19 mouse cellular contexts compared by ENCODE assay signal in genomic region chr7:44667996-44668738, GRCm38 (mm10). TPM values are rescaled to one million over a fixed set of nuclear protein-coding genes. Genes with fewer than 3 reads are reported as not detected.
A peak's percentile ranks its signal among the peaks of the same experiment; 100 is the strongest.
DNase-seq lines count a peak whose midpoint lies in the region; ATAC-seq and TF ChIP-seq lines count a peak whose summit lies in the region.
"Had no signal": no experiment of that assay in that cellular context is flagged by ENCODE, and none has a peak within 500 bp of the region (broad histone marks: within the 10 kb centered on the region; RNA-seq: fewer than 3 reads in every experiment).

No protein-coding gene starts in this region.

- H3K27ac ChIP-seq in kidney, embryonic 14.5 days (ENCODE audit: low read depth, low read length) = no peak overlapping the region
- peak overlapping the region; percentile 98 for H3K27ac ChIP-seq in intestine, embryonic 16.5 days (ENCODE audit: low read length)
- peak overlapping the region; percentile 91 for H3K27ac ChIP-seq in lung, postnatal 0 days (ENCODE audit: low read length)
- H3K27ac ChIP-seq in stomach, embryonic 16.5 days (ENCODE audit: low read length) = peak overlapping the region; percentile 80
- H3K27ac ChIP-seq: forebrain, embryonic 10.5 days; heart, embryonic 15.5 days; hindbrain, embryonic 12.5 days; liver, embryonic 15.5 days had no signal

- no peaks in the 10 kb centered on the region for H3K9me3 ChIP-seq in kidney, embryonic 14.5 days (ENCODE audit: control insufficient read depth, low read length)
- H3K9me3 ChIP-seq in intestine, embryonic 16.5 days (ENCODE audit: control insufficient read depth, low read length) = no peaks in the 10 kb centered on the region
- H3K9me3 ChIP-seq in lung, postnatal 0 days (ENCODE audit: low read length) = no peaks in the 10 kb centered on the region
- no peaks in the 10 kb centered on the region for H3K9me3 ChIP-seq in stomach, embryonic 16.5 days (replicated peaks; ENCODE audit: control insufficient read depth, low read length)
- H3K9me3 ChIP-seq: heart, embryonic 15.5 days; liver, embryonic 15.5 days had no signal

- intact Hi-C loops in gastrocnemius, postnatal 14 days (cut with DNase I; ENCODE audit: low total_unique reads) = no loop called here

- peak; percentile 38 for DNase-seq in kidney, adult 18-20 months
- peak; percentile 85 for DNase-seq in lung, postnatal 0 days (ENCODE audit: low spot score)
- no peak for DNase-seq in right cerebral cortex, postnatal 36 days (ENCODE audit: low spot score in 2 of 2)
- DNase-seq in heart, adult 9 months (ENCODE audit: low spot score in 2 of 2) = no peak
- no peak for DNase-seq in gastrocnemius, postnatal 14 days
- DNase-seq: cerebellum, postnatal 14 days; thymus, postnatal 25 days had no signal

- H3K36me3 ChIP-seq in kidney, embryonic 14.5 days (ENCODE audit: control insufficient read depth, insufficient read depth, low read length) = no peaks in the 10 kb centered on the region
- H3K36me3 ChIP-seq in intestine, embryonic 16.5 days (ENCODE audit: control insufficient read depth, insufficient read depth, low read length) = no peaks in the 10 kb centered on the region
- H3K36me3 ChIP-seq in lung, postnatal 0 days (ENCODE audit: insufficient read depth, low read length) = no peaks in the 10 kb centered on the region
- no peaks in the 10 kb centered on the region for H3K36me3 ChIP-seq in stomach, embryonic 16.5 days (ENCODE audit: control insufficient read depth, insufficient read depth, low read length)
- H3K36me3 ChIP-seq: forebrain, embryonic 10.5 days; heart, embryonic 15.5 days; hindbrain, embryonic 12.5 days; liver, embryonic 15.5 days had no signal

- no peak for ATAC-seq in kidney, embryonic 14.5 days (ENCODE audit: low FRiP score, low TSS enrichment)
- peak; percentile 82 for ATAC-seq in intestine, embryonic 16.5 days
- ATAC-seq in lung, postnatal 0 days = peak; percentile 69
- ATAC-seq in stomach, embryonic 16.5 days (ENCODE audit: insufficient read depth, low FRiP score) = 0 out of 2 replicates have a peak, but pooled peaks have one; percentile 16
- ATAC-seq: Patski had no signal

- no peak overlapping the region for H3K4me3 ChIP-seq in kidney, embryonic 14.5 days (ENCODE audit: low read length)
- peak overlapping the region; percentile 54 for H3K4me3 ChIP-seq in intestine, embryonic 16.5 days (ENCODE audit: low read length)
- peak overlapping the region; percentile 36 for H3K4me3 ChIP-seq in lung, postnatal 0 days (ENCODE audit: low read depth, low read length)
- H3K4me3 ChIP-seq in stomach, embryonic 16.5 days (replicated peaks; ENCODE audit: low read length) = peak overlapping the region; percentile 36
- H3K4me3 ChIP-seq: forebrain, embryonic 10.5 days; heart, embryonic 15.5 days; hindbrain, embryonic 12.5 days; liver, embryonic 15.5 days had no signal

- 0 out of 2 replicates have a peak, but pooled peaks have one; percentile 20 for TF ChIP-seq EP300 in lung, postnatal 0 days (IDR thresholded peaks at IDR 0.05)

- H3K4me1 ChIP-seq in kidney, embryonic 14.5 days (ENCODE audit: control insufficient read depth, insufficient read depth, low read length) = no peaks in the 10 kb centered on the region
- peaks cover 10% of the 10 kb centered on the region for H3K4me1 ChIP-seq in intestine, embryonic 16.5 days (ENCODE audit: control insufficient read depth, insufficient read depth, low read length)
- peaks cover 4% of the 10 kb centered on the region; the same call in 1 of the 2 replicates for H3K4me1 ChIP-seq in lung, postnatal 0 days (ENCODE audit: insufficient read depth, low read depth, low read length)
- H3K4me1 ChIP-seq in stomach, embryonic 16.5 days (ENCODE audit: control insufficient read depth, insufficient read depth, low read length) = 0 out of 2 replicates have a peak, but pooled peaks cover 8% of the 10 kb centered on the region

- no peak overlapping the region for H3K9ac ChIP-seq in kidney, embryonic 14.5 days (ENCODE audit: low read depth, low read length)
- H3K9ac ChIP-seq in intestine, embryonic 16.5 days (ENCODE audit: low read depth, low read length) = peak overlapping the region; percentile 75
- peak overlapping the region; percentile 54 for H3K9ac ChIP-seq in lung, postnatal 0 days (replicated peaks; ENCODE audit: low read depth)
- peak overlapping the region; percentile 17; the same call in 1 of the 2 replicates for H3K9ac ChIP-seq in stomach, embryonic 16.5 days (ENCODE audit: low read length)
- H3K9ac ChIP-seq: heart, embryonic 15.5 days; hindbrain, embryonic 12.5 days; liver, embryonic 15.5 days had no signal

- H3K4me2 ChIP-seq in kidney, embryonic 14.5 days (replicated peaks; ENCODE audit: low read depth, low read length) = no peak overlapping the region
- H3K4me2 ChIP-seq in intestine, embryonic 16.5 days (ENCODE audit: low read depth, low read length) = peak overlapping the region; percentile 53
- H3K4me2 ChIP-seq in lung, postnatal 0 days (replicated peaks; ENCODE audit: low read depth, low read length) = peak overlapping the region; percentile 46
- H3K4me2 ChIP-seq in stomach, embryonic 16.5 days (ENCODE audit: low read depth, low read length) = peak overlapping the region; percentile 41; the same call in 1 of the 2 replicates
- H3K4me2 ChIP-seq: heart, embryonic 15.5 days; liver, embryonic 15.5 days had no signal

- H3K27me3 ChIP-seq in kidney, embryonic 14.5 days (ENCODE audit: control insufficient read depth, insufficient read depth, low read length) = peaks cover 15% of the 10 kb centered on the region
- peaks cover 6% of the 10 kb centered on the region; the same call in 1 of the 2 replicates for H3K27me3 ChIP-seq in intestine, embryonic 16.5 days (replicated peaks; ENCODE audit: control insufficient read depth, insufficient read depth, low read length)
- H3K27me3 ChIP-seq in lung, postnatal 0 days (replicated peaks; ENCODE audit: insufficient read depth, low read length) = 0 out of 2 replicates have a peak, but pooled peaks cover 5% of the 10 kb centered on the region
- H3K27me3 ChIP-seq in stomach, embryonic 16.5 days (ENCODE audit: control insufficient read depth, insufficient read depth, low read length) = 0 out of 2 replicates have a peak, but pooled peaks cover 10% of the 10 kb centered on the region
- H3K27me3 ChIP-seq: Patski had no signal

- WGBS in kidney, embryonic 14.5 days = 70% methylated on average over 13 of the region's 13 CpGs
- 58% methylated on average over 13 of the region's 13 CpGs for WGBS in intestine, embryonic 16.5 days
- WGBS in lung, postnatal 0 days = 47% methylated on average over 13 of the region's 13 CpGs
- 54% methylated on average over 13 of the region's 13 CpGs for whole genome bisulfite sequencing in stomach, embryonic 16.5 days

- no peak for TF ChIP-seq CTCF in lung, postnatal 0 days (IDR thresholded peaks at IDR 0.05)

RNA-seq across cellular contexts. Expression of gene Myh14, which starts 2.5 kb away (rescaled TPM):
- 1.3 and 1.8 TPM in 2 replicates for polyA plus RNA-seq in kidney, embryonic 14.5 days (2014; fragmentation: Nextera tagmentation; extraction: Ambion mirVana)
- 70.3 and 81.3 TPM in 2 replicates for polyA plus RNA-seq in intestine, embryonic 16.5 days (2015; fragmentation: Nextera tagmentation; extraction: Ambion mirVana)
- 202 and 215 TPM in 2 replicates for polyA plus RNA-seq in lung, postnatal 0 days (2015; fragmentation: Nextera tagmentation; extraction: Ambion mirVana)
- 17.5 and 20.5 TPM in 2 replicates for polyA plus RNA-seq in stomach, embryonic 16.5 days (2015; fragmentation: Nextera tagmentation; extraction: Ambion mirVana)
- 10 to 100 TPM; 20.6 to 24.4 TPM for total RNA-seq in gastrocnemius, postnatal 14 days (2021)
- total RNA-seq: granulocyte monocyte progenitor cell, adult 5-6 weeks had no signal

RNA-seq across cellular contexts. Expression of gene Izumo2, which starts 40.4 kb away (rescaled TPM):
- polyA plus RNA-seq in kidney, embryonic 14.5 days (2014; fragmentation: Nextera tagmentation; extraction: Ambion mirVana) = not detected in 2 replicates
- not detected in 2 replicates for polyA plus RNA-seq in intestine, embryonic 16.5 days (2015; fragmentation: Nextera tagmentation; extraction: Ambion mirVana)
- not detected in 2 replicates for polyA plus RNA-seq in lung, postnatal 0 days (2015; fragmentation: Nextera tagmentation; extraction: Ambion mirVana)
- not detected in 2 replicates for polyA plus RNA-seq in stomach, embryonic 16.5 days (2015; fragmentation: Nextera tagmentation; extraction: Ambion mirVana)
- not detected for total RNA-seq in gastrocnemius, postnatal 14 days (2021)
- total RNA-seq: adrenal gland, postnatal 4 days; granulocyte monocyte progenitor cell, adult 5-6 weeks had no signal
- polyA plus RNA-seq: forebrain, embryonic 10.5 days; heart, embryonic 15.5 days; hindbrain, embryonic 12.5 days; limb, embryonic 11.5 days; liver, embryonic 15.5 days; neural tube, embryonic 14.5 days; Patski had no signal

Comparison
In these comparisons a context has a peak if more than half of its experiments do, and no peak if none do; other contexts are left out.
1. DNase-seq: peak in kidney, adult 18-20 months (single experiment) and lung, postnatal 0 days (single experiment); none in right cerebral cortex, postnatal 36 days (0 of 2), heart, adult 9 months (0 of 2) and gastrocnemius, postnatal 14 days (single experiment).